Mouse (Mus musculus): ENCODE data around the gene Mup4. TPM values are rescaled to one million over a fixed set of nuclear protein-coding genes. Genes with fewer than 3 reads are reported as not detected.

The Mup4 gene
- polyA plus RNA-seq, 1 experiment from 2014 or later, result not detected

DNA sequence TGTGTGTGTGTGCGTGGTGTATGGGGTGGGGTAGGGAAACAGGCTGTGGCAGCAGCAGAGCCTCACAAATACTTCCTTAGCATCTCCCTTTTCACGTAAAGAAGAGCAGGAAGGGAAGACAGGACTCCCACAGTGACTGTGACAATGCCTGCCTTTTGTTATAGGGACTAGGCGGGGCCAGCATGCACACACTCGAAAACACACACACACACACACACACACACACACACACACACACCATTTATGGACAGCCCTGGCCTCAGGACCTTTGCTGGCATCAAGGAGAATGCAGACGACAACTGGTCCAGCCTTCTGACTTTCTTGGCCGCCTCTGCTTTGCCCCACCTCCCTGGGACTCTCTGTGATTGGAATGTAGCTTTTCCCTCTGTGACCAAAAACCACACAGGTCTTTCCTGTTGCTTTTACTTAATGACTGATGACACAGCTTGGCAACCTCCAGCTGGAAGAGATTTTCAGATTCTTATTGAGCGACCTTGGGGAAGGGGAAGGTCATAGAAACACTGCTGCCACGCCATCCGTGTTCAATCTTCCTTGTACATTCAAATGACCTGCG is 52.8 kb downstream of the Mup4 start:
- no peaks in the 10 kb centered on the region for H3K4me1 ChIP-seq (replicated peaks)
- H3K4me2 ChIP-seq (replicated peaks), result no peak overlapping the region
- H3K36me3 ChIP-seq, result no peaks in the 10 kb centered on the region
- no peak for ATAC-seq
- H3K27me3 ChIP-seq, result no peaks in the 10 kb centered on the region
- no peak overlapping the region for H3K27ac ChIP-seq
- H3K9me3 ChIP-seq, result no peaks in the 10 kb centered on the region
- 55% methylated on average over 10 of the region's 10 CpGs for WGBS
- no peak overlapping the region for H3K9ac ChIP-seq (replicated peaks)
- no peak overlapping the region for H3K4me3 ChIP-seq (replicated peaks)

DNA sequence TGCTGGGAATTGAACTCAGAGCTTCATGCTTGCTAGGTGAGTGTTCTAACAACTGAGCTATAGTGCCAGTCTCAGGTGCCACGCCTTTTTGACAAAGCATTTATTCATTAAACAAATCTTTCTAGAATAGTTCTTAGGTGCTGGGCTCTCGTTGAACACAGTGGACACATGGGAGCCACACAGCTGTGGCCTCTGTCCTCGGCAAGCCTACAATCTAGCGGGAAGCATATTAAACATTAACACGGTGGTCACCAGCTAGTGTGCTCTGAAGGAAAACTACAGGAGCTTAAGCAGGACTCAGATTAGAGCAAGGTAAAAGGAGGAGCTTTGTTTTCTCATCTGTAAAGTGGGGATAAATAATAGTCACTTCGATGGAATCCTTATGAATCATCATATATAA is 53.4 kb downstream of the Mup4 start:
- Histone ChIP-seq H3K9me3 (no peaks in the 10 kb centered on the region), H3K9ac (replicated peaks) (no peak overlapping the region), H3K36me3 (no peaks in the 10 kb centered on the region), H3K4me2 (replicated peaks) (no peak overlapping the region), H3K27ac (no peak overlapping the region), H3K4me3 (replicated peaks) (no peak overlapping the region), H3K4me1 (replicated peaks) (no peaks in the 10 kb centered on the region), H3K27me3 (no peaks in the 10 kb centered on the region)
- no peak for ATAC-seq
- WGBS, result 91% methylated on average over 6 of the region's 6 CpGs

Other genes with a start within 250 kb of the Mup4 start
- gene Inip, start 159.1 kb downstream of the Mup4 start, polyA plus RNA-seq (2015; fragmentation: Nextera tagmentation; extraction: Ambion mirVana), result 80.1 and 82.0 TPM in 2 replicates
- gene Snx30, start 154.9 kb downstream of the Mup4 start, polyA plus RNA-seq (2015; fragmentation: Nextera tagmentation; extraction: Ambion mirVana), result 13.7 and 14.3 TPM in 2 replicates
- gene Slc46a2, start 45.7 kb downstream of the Mup4 start, polyA plus RNA-seq (2015; fragmentation: Nextera tagmentation; extraction: Ambion mirVana), result 0.09 TPM in 1 of 2 replicates, not detected in the other
- gene Mup6, start 3.6 kb upstream of the Mup4 start, polyA plus RNA-seq (2015; fragmentation: Nextera tagmentation; extraction: Ambion mirVana), result not detected in 2 replicates
- gene Mup7, start 109.8 kb upstream of the Mup4 start, polyA plus RNA-seq (2015; fragmentation: Nextera tagmentation; extraction: Ambion mirVana), result not detected in 2 replicates
- not detected in 2 replicates for gene Mup2, start 193.6 kb upstream of the Mup4 start, polyA plus RNA-seq (2015; fragmentation: Nextera tagmentation; extraction: Ambion mirVana)

Measured in midbrain, embryonic 13.5 days (tissue).